Mouse (Mus musculus): Measurements from ENCODE around the gene Ccdc6.
"Not testable (repeated sequence)": the region's sequence is repeated elsewhere in the genome, so short reads cannot be mapped to it uniquely, and the experiment has no call there.

Gene Ccdc6

GRCm38 (mm10) chr10:70200889-70201500 lies 104.1 kb downstream of the Ccdc6 start:
- DNase-seq (ENCODE audit: extremely low read depth, low read depth), result peak; percentile 71

GRCm38 (mm10) chr10:70204505-70205399 lies 107.8 kb downstream of the Ccdc6 start, which contains the start of gene Mrln:
Gene Mrln, plus strand, starts transcription at chr10:70204664.
- no peak for DNase-seq (ENCODE audit: extremely low read depth, low read depth)

- DNase-seq (ENCODE audit: extremely low read depth, low read depth), result no peak
These were observed 114.4 kb downstream of the Ccdc6 start for GRCm38 (mm10) chr10:70211281-70211680.

GRCm38 (mm10) chr10:70220971-70221370 lies 124.0 kb downstream of the Ccdc6 start:
- DNase-seq (ENCODE audit: extremely low read depth, low read depth), result no peak

- DNase-seq (ENCODE audit: extremely low read depth, low read depth), result not testable (repeated sequence)
These were observed 125.3 kb downstream of the Ccdc6 start for GRCm38 (mm10) chr10:70222231-70222630.

- DNase-seq (ENCODE audit: extremely low read depth, low read depth), result no peak
These were observed 127.7 kb downstream of the Ccdc6 start for GRCm38 (mm10) chr10:70224571-70224970.

- no peak for DNase-seq (ENCODE audit: extremely low read depth, low read depth)
These were observed 128.8 kb downstream of the Ccdc6 start for GRCm38 (mm10) chr10:70225760-70226159.

GRCm38 (mm10) chr10:70226608-70227007 lies 129.7 kb downstream of the Ccdc6 start:
- DNase-seq (ENCODE audit: extremely low read depth, low read depth), result no peak

- DNase-seq (ENCODE audit: extremely low read depth, low read depth), result no peak
These were observed 133.4 kb downstream of the Ccdc6 start for GRCm38 (mm10) chr10:70230352-70230751.

GRCm38 (mm10) chr10:70237936-70238335 lies 141.0 kb downstream of the Ccdc6 start:
- DNase-seq (ENCODE audit: extremely low read depth, low read depth), result no peak

Data from MEL-GATA-1-ER (cell line).